Mouse (Mus musculus) CH12.LX (cell line): Measurements from ENCODE around the gene Aass. TPM values are rescaled to one million over a fixed set of nuclear protein-coding genes. Genes with fewer than 3 reads are reported as not detected.
"Not testable (repeated sequence)": the region's sequence is repeated elsewhere in the genome, so short reads cannot be mapped to it uniquely, and the experiment has no call there.

ENCODE experiments used
- DNase-seq: peaks from one replicate; pipeline ENCODE4 v3.0.0-alpha.2; 2013; ENCODE audit errors: extremely low read depth
- H3K27ac ChIP-seq: 2 replicates; pipeline ENCODE4 v1.5.1; 2012; ENCODE audit warnings: low read depth, mild to moderate bottlenecking, control low read depth, moderate library complexity; ENCODE audit not compliant: insufficient read depth
- H3K27me3 ChIP-seq: replicated peaks from 2 replicates; pipeline ENCODE3; 2012; ENCODE audit warnings: inconsistent platforms
- H3K36me3 ChIP-seq, 2 experiments: replicated peaks in 1 of 2; 2 replicates each; pipeline versions ENCODE3 to v1.6.1; 2012; ENCODE audit warnings: inconsistent platforms in 1 of 2, low read length in 1 of 2, mild to moderate bottlenecking in 1 of 2, mixed read lengths in 1 of 2, moderate library complexity in 1 of 2; ENCODE audit not compliant: control insufficient read depth in 1 of 2, insufficient read depth in 1 of 2
- H3K4me1 ChIP-seq, 2 experiments: 2 replicates each; pipeline ENCODE4 v1.6.1; 2012; ENCODE audit warnings: inconsistent platforms in 1 of 2, moderate library complexity in 1 of 2; ENCODE audit not compliant: insufficient read depth in 2 of 2, control insufficient read depth in 1 of 2
- H3K4me2 ChIP-seq: 2 replicates; pipeline ENCODE4 v1.6.1; 2012; ENCODE audit warnings: low read depth, mild to moderate bottlenecking, control low read depth; ENCODE audit not compliant: poor library complexity, insufficient read depth, severe bottlenecking
- H3K4me3 ChIP-seq, 3 experiments: fragments of 150-350 bp in 1 of 3; sonication (generic) in 1 of 3; replicated peaks in 1 of 3; 2 replicates each; pipeline versions ENCODE3 to v1.5.1; 2011 to 2012; ENCODE audit warnings: low read depth in 2 of 3, low read length in 2 of 3, mild to moderate bottlenecking in 2 of 3, moderate library complexity in 2 of 3, control low read depth in 1 of 3, improper control_type of control experiment in 1 of 3, inconsistent platforms in 1 of 3, mixed read lengths in 1 of 3; ENCODE audit not compliant: poor library complexity in 1 of 3
- H3K79me2 ChIP-seq: replicated peaks from 2 replicates; pipeline ENCODE4 v1.6.1; 2012; ENCODE audit warnings: mild to moderate bottlenecking, moderate library complexity; ENCODE audit not compliant: control insufficient read depth, poor library complexity, insufficient read depth, severe bottlenecking; ENCODE audit errors: extremely low read depth
- H3K9ac ChIP-seq: 2 replicates; pipeline ENCODE4 v1.6.1; 2012; ENCODE audit warnings: low read depth, mild to moderate bottlenecking, control low read depth, moderate library complexity; ENCODE audit not compliant: insufficient read depth
- H3K9me3 ChIP-seq: replicated peaks from 2 replicates; pipeline ENCODE3; 2012; ENCODE audit warnings: low read length, inconsistent platforms, mixed read lengths
- BHLHE40 ChIP-seq: IDR thresholded peaks from 2 replicates; pipeline ENCODE4 v1.6.1; 2011; ENCODE audit warnings: mild to moderate bottlenecking, low read depth, low read length, improper control_type of control experiment
- CHD1 ChIP-seq: IDR thresholded peaks from 2 replicates; pipeline ENCODE4 v1.6.1; 2012; ENCODE audit warnings: low read depth, low read length, improper control_type of control experiment, inconsistent platforms
- ELF1 ChIP-seq: IDR thresholded peaks from 2 replicates; pipeline ENCODE4 v1.6.1; 2014; ENCODE audit warnings: low read depth, mild to moderate bottlenecking, inconsistent platforms, low read length, improper control_type of control experiment
- EP300 ChIP-seq: IDR thresholded peaks from 2 replicates; pipeline ENCODE4 v1.6.1; 2011; ENCODE audit warnings: low read length, improper control_type of control experiment
- JUND ChIP-seq: conservative IDR thresholded peaks from 2 replicates; pipeline ENCODE4 v1.6.1; 2011; ENCODE audit warnings: low read depth, low read length, improper control_type of control experiment
- MAX ChIP-seq: IDR thresholded peaks from 2 replicates; pipeline ENCODE4 v1.6.1; 2011; ENCODE audit warnings: low read length, improper control_type of control experiment
- MYC ChIP-seq: IDR thresholded peaks from 2 replicates; pipeline ENCODE4 v1.6.1; 2011; ENCODE audit warnings: low read depth, mild to moderate bottlenecking, improper control_type of control experiment, low read length
- NRF1 ChIP-seq: IDR thresholded peaks from 2 replicates; pipeline ENCODE4 v1.6.1; 2014; ENCODE audit warnings: low read depth, mild to moderate bottlenecking, inconsistent platforms, low read length, improper control_type of control experiment, moderate library complexity
- POLR2AphosphoS2 ChIP-seq: IDR thresholded peaks from 2 replicates; pipeline ENCODE4 v1.6.1; 2011; ENCODE audit warnings: low read depth, low read length, improper control_type of control experiment
- TCF12 ChIP-seq: IDR thresholded peaks from 2 replicates; pipeline ENCODE4 v1.6.1; 2014; ENCODE audit warnings: low read depth, mild to moderate bottlenecking, inconsistent platforms, low read length, improper control_type of control experiment
- USF1 ChIP-seq: IDR thresholded peaks from 2 replicates; pipeline ENCODE4 v1.6.1; 2014; ENCODE audit warnings: low read depth, mild to moderate bottlenecking, inconsistent platforms, low read length, improper control_type of control experiment
- dilution Hi-C: fragments of 300-500 bp; cut with MboI; formaldehyde crosslinking; loops from 2 replicates; pipeline ENCODE4 v1.14.3; 2020; ENCODE audit warnings: low sequenced_read_pairs; ENCODE audit not compliant: extremely low pct_unique_long_range_greater_than_20kb, extremely low pct_ligation_motif_present
- in situ Hi-C: fragments of 300-500 bp; cut with MboI; formaldehyde crosslinking; loops from 3 replicates; pipeline ENCODE4 v1.14.3; 2019; ENCODE audit warnings: low sequenced_read_pairs, low pct_ligation_motif_present, low pct_unique_long_range_greater_than_20kb, mixed read lengths
- polyA plus RNA-seq: library from polyadenylated mRNA; unstranded; fragments of >175 nt; gene quantifications from 2 replicates; pipeline ENCODE4 v1.2.1, GENCODE M21; 2012; ENCODE audit warnings: low read depth; ENCODE audit not compliant: insufficient read length
- total RNA-seq, 2 experiments: library from RNA; depleted of rRNA; stranded (reverse); fragments of 300-350 nt in 1 of 2; fragments of >200 nt in 1 of 2; gene quantifications; 2 replicates each; pipeline ENCODE4 v1.2.3; 2012 to 2014

The Aass gene
- total and polyA plus RNA-seq, 3 experiments: not detected

DNA sequence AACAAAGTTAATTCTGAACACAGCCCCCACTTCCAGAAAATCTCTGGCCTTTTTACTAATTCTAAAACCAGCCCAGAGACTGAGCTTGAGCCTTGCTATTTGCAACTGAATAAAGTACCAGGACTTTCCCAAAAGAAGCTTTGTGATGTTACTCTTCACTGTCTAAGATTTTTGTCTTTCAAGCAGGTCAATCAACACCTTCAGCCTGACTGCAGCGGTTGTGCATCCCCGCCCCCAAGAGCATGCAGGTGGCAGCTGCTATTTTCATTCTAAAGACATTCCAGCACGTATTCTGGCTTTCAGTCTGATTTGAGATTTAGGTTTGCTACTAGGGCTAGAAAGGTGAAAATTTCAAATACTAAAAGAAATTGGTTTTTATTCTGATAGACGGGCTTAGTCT lies 43.5 kb downstream of the Aass start:
- H3K4me3 ChIP-seq, H3K9ac ChIP-seq, H3K27me3 ChIP-seq, DNase-seq, H3K4me2 ChIP-seq, in situ Hi-C loops, dilution Hi-C loops, H3K9me3 ChIP-seq, H3K36me3 ChIP-seq, H3K4me1 ChIP-seq, H3K27ac ChIP-seq, H3K79me2 ChIP-seq: not testable (repeated sequence)

DNA sequence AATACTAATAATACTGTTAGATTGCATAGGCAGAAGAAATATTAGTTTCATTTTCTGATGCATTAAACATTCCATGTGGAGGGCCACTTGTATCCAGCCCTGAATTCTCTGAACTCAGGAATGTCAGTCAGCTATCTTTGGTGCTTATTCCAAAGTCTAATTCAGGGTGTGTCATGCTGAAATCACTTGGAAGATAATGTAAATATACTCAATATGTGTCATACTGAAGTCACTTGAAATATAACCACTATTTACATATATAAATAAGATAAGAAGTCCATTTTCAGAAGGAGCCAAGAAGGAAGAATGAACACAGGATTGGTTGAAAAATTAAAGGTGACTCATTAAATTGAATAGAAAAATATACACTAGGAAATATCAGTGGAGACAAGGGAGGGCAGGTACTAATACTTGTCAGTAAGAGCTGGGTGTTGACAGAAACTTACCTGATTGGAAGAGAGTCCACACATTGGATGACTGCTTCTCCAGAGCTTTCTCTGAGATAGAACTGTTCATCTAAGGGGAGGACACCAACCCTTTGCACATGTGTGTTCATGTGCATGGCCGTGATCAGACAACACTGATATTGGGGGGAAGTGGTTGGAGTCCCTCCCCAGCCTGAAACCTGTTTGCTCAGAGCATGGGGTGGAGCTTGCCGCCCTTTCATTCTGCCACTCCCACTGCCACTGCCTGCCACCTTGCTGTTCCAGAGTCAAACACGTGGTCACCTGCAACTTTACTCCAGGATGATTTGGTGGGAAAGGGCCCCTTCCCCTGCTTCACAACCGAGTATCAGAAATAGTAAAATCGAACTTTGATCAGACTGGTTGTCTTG lies 48.0 kb downstream of the Aass start:
- TF ChIP-seq POLR2AphosphoS2: no peak
- no peak for TF ChIP-seq NRF1
- no peak for TF ChIP-seq ELF1
- TF ChIP-seq CHD1: no peak
- no peak for TF ChIP-seq JUND
- no peak for TF ChIP-seq TCF12
- TF ChIP-seq USF1: no peak
- no peak for TF ChIP-seq MYC
- no peak for TF ChIP-seq MAX
- no peak for TF ChIP-seq EP300
- TF ChIP-seq, all 38 proteins: peak for 0
- Histone ChIP-seq H3K27me3 (no peaks in the 10 kb centered on the region), H3K4me1 (no peaks in the 10 kb centered on the region), H3K4me2 (no peak overlapping the region), H3K9me3 (no peaks in the 10 kb centered on the region), H3K9ac (no peak overlapping the region), H3K36me3 (no peaks in the 10 kb centered on the region), H3K27ac (no peak overlapping the region), H3K79me2 (no peaks in the 10 kb centered on the region), H3K4me3 (no peak overlapping the region)
- DNase-seq: no peak
- dilution Hi-C loops (no loop called here), in situ Hi-C loops (no loop called here)

DNA sequence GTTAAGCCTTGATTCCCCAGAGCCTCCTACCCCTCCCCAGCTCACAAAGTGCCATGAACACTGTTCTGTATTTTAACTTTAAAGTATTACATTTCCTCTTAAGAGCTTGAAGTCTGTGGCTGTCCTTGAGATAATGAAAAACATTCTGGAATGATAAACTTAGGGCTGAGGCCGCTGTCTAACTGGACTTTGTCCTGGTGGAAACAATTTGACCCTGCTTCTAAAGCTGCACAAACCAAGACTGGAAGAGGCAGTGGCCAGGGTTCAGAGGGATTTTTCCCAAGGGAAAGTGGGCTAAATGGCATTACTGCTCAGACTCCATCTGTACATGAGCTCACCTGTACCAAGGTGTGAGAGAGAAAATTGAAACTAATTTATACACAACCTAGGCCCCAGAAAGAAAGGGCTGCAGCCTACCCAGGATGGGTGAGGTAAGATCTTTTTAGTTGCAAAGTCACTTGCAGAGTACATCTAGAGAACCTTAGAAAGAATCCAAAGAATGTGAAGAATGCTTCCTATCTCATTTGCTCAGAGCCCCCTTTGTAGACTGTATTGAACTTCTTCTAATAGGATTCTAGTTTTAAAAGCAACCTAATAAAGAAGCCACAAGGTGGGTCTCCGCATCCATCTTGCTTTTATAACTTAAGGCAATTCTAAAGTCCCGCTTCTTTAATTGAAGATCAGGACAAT lies 52.6 kb downstream of the Aass start:
- dilution Hi-C loops (no loop called here), in situ Hi-C loops (no loop called here)
- no peaks in the 10 kb centered on the region for H3K79me2 ChIP-seq
- no peak overlapping the region for H3K4me3 ChIP-seq
- no peak for TF ChIP-seq BHLHE40
- no peak overlapping the region for H3K9ac ChIP-seq
- no peaks in the 10 kb centered on the region for H3K4me1 ChIP-seq
- H3K27me3 ChIP-seq: no peaks in the 10 kb centered on the region
- H3K27ac ChIP-seq: no peak overlapping the region
- no peaks in the 10 kb centered on the region for H3K9me3 ChIP-seq
- H3K36me3 ChIP-seq: no peaks in the 10 kb centered on the region
- H3K4me2 ChIP-seq: no peak overlapping the region
- DNase-seq: no peak
